Mouse (Mus musculus): ENCODE data around the gene Dscam.
A peak's percentile ranks its signal among the peaks of the same experiment; 100 is the strongest.

Dscam gene

DNA sequence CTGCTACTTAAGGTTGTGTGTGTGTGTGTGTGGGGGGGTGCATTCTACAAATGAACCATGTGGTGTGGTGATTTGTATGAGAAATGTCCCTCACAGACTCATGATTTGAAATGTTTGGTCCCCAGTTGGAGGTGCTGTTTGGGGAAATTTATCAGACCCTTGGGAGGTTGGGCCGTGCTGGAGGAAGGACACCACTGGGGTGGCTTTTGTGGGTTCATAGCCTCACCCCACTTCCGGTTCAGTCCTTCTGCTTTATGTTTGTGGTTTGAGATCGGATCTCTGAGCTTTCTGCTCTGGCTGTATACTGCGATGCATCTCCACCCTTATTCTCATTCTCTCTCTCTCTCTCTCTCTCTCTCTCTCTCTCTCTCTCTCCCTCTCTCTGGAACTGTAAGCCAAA lies 516.5 kb downstream of the Dscam start:
- no peak for DNase-seq (ENCODE audit: low spot score in 2 of 2)

DNA sequence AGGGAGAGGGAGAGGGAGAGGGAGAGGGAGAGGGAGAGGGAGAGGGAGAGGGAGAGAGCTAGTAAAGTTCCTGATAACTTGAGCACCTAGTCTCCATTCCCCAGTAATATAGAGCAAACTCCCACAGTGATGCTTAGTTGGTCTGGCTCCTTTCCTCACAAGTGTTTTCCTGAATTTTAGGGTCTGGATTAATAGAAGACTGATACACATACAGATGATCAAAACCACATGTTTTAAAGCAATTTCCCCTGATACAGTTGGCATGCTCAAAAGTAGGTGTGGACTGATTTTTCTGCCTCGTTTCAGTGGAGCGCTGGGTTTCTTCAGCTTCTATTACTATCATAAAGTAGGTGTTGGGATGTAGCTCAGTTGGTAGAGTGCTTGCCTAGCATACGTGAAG lies 519.1 kb downstream of the Dscam start:
- DNase-seq (ENCODE audit: low spot score in 2 of 2): no peak

- no peak for DNase-seq (ENCODE audit: low spot score in 2 of 2)
These were observed 530.5 kb downstream of the Dscam start for GRCm38 (mm10) chr16:96640101-96640500.

- no peak for DNase-seq (ENCODE audit: low spot score in 2 of 2)
These were observed 534.6 kb downstream of the Dscam start for GRCm38 (mm10) chr16:96635916-96636315.

- no peak for DNase-seq (ENCODE audit: low spot score in 2 of 2)
These were observed 535.8 kb downstream of the Dscam start for GRCm38 (mm10) chr16:96634791-96635143.

DNA sequence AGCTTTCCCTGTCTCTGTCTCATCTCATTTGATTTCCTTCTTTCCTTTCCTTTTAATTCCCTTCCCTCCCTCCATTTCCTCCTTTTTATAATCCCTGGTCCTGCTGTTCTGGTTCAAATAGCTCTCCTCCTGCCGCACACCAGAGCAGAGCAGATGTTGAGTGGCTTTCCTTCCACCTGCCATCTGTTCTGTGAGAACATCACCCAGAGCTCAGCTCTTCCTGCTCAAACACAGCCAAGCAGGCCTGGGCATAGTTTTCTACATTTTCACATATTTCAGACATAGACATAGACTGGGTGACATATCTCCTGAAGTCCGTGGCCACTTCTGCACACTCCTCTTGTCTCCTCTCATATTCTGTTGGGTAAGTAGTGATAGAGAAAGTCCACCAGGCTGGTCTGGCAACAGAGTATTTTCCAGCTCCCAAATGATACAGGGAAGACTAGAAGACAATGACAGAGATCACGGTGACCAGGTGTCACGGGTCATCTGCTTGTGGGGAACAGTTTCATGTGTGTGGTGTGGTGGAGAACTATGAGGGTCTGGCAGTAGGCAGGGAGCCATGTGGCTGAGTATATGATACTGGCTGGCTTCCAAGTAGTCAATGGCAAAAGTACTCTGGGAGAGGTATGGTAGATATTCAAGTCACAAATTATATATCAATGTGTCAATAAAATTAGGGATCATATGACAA lies 536.3 kb downstream of the Dscam start:
- peak in 1 of 2 experiments; percentile 71 for DNase-seq (ENCODE audit: low spot score in 2 of 2)

- peak in 1 of 2 experiments; percentile 40 for DNase-seq (ENCODE audit: low spot score in 2 of 2)
These were observed 540.3 kb downstream of the Dscam start for GRCm38 (mm10) chr16:96630241-96630640.

DNA sequence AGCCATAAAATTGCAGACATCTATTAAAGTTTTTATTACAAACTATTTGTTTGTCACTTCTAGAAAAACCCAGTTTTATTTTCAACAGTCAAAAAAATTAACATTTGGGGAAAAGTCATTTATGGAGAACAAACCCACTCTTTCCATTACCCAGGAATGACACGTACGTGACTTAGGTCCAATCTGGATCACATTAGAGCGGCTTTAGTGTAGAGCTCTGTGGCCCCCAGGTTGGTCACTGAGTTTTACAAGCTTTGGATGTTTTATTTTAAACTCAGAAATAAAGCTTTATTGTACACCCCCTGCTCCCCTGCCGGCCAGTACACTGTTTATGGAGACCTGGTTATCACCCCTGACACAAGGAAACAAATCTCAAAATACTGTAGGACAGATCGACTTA lies 540.9 kb downstream of the Dscam start:
- no peak for DNase-seq (ENCODE audit: low spot score in 2 of 2)

DNA sequence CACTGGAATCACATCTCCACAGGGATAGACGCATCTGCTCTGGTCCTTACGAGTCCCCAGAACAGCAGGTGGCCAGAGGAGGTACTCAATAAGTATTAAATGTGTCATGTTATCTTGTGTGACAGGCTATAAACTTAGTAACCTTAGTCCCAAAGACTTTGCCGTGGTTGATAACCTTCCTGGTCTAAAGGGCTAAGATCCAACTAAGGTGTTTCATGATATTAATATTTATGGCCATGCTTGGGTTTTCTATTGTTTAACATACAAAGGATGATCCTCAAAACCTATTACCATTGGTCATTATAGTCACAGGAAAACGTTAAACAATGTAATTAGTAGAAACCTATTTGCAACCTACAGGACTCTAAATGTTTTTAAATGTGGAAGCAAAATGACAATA lies 545.1 kb downstream of the Dscam start:
- DNase-seq (ENCODE audit: low spot score in 2 of 2): no peak

DNA sequence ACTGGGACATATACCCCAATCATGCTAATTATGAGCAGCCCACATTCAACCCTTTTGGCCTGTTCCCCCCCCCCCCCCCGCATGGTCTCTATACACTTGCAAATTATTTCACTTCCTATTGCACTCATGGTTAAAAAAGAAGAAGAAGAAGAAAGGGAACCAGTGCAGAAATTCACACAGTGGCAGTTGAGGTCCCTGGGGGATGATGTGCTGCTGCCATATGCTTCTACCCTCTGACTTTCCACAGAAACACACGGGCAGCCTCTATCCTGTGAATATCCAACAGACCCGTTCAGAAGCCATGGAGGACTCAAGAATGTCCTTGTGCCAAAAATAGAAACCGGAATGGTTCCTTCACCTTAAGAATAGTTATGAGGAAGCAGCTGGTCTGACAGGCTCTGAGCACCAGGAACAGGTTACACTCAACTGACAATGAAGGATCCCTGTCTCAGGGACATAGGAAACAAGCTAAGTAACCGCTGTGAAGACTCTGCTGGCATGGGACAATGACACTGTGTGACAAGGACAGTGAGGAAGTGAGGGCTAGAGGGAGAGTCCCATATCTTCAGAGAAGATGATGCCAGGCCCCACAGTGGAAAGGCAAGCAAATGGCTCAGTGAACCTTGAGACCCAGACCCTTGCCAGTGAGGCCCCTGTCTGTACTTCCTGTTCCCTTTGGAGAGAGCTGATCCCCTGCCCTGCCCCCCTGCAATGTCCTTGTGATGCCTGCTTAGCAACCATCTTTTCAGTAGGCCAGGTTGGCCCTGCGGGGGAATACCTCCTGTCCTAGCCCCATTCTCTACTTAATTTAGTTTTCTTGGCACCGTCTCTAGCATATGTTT lies 545.8 kb downstream of the Dscam start:
- DNase-seq (ENCODE audit: low spot score in 2 of 2): no peak

- no peak for DNase-seq (ENCODE audit: low spot score in 2 of 2)
These were observed 549.7 kb downstream of the Dscam start for GRCm38 (mm10) chr16:96620861-96621260.

DNA sequence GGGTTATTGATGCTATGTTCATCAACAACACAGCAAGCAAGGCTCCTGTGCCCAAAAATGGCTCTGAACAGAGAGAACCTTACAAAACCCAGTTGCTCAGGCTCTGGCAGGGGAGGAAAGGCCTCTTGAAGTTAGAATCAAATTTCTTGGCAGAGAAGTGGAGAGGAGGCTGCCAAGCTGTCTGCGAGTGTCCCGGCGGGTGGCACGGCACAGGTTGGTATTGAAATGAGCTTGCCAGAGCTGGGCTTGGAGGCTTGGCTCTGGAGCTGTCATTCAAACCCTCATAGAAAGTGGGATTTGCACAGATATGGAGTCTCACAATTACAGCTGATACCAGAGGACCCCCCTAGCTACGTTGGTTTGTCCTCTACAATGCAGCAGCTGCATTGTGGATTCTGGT lies 550.1 kb downstream of the Dscam start:
- DNase-seq (ENCODE audit: low spot score in 2 of 2): peak in 1 of 2 experiments; percentile 64

- DNase-seq (ENCODE audit: low spot score in 2 of 2): no peak
These were observed 552.8 kb downstream of the Dscam start for GRCm38 (mm10) chr16:96617772-96618171.

- no peak for DNase-seq (ENCODE audit: low spot score in 2 of 2)
These were observed 557.3 kb downstream of the Dscam start for GRCm38 (mm10) chr16:96613275-96613674.

DNA sequence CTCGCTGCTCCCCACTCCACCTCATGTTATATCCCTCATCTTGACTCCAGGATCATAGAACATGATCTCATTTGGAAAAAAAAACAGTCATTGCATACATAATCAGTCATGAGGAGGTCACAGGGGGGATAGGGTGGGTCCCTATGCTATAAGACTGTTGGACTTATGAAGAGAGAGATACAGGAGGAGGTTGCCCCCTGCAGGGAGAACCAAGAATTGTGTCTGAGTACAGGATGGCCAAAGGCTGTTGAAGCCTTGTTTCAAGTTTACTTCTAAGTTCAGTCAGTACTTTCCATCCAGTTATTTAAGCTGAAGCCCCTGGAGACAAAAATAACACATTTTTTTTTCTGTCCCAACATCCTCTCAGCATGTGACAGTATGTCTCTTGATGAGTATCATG lies 559.7 kb downstream of the Dscam start:
- peak in 1 of 2 experiments; percentile 70 for DNase-seq (ENCODE audit: low spot score in 2 of 2)

DNA sequence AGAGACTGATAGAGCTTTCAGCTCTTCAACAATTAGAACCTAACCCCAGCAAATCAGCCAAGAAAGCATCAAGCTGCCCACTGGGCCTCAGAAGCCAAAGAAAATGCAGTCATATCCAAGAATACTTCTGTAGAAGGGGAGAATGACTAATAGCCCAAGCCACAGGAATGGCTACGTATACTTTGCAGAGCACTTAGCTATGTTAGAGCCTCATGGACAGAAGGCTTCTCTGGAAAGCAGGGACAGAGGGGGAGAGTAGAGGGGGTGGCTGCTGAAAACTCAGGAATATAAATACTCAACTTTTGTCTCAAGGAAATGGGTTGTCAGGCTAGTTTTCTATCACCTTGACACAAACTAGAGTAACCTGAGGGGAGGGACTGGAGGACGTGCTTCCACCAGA lies 568.3 kb downstream of the Dscam start:
- DNase-seq (ENCODE audit: low spot score in 2 of 2): no peak

DNA sequence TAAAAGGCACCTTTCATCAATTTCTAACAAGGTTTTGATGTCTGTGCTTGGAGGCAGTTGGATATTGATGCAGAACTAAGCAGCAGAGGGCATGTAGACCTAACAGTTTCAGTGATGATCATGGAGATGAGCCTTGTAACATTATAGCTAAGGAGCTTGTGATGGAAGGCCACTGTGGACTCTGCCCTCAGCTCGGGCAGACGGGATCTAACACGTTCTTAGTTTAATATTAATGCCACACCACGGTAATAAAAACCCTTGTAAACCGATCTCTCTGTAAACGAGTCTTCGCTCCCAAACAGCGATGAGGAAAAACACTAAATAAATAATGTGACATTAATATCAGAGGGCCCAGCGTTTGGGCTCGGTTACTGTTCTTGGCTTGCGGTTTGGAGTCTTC lies 569.8 kb downstream of the Dscam start:
- no peak for DNase-seq (ENCODE audit: low spot score in 2 of 2)

DNA sequence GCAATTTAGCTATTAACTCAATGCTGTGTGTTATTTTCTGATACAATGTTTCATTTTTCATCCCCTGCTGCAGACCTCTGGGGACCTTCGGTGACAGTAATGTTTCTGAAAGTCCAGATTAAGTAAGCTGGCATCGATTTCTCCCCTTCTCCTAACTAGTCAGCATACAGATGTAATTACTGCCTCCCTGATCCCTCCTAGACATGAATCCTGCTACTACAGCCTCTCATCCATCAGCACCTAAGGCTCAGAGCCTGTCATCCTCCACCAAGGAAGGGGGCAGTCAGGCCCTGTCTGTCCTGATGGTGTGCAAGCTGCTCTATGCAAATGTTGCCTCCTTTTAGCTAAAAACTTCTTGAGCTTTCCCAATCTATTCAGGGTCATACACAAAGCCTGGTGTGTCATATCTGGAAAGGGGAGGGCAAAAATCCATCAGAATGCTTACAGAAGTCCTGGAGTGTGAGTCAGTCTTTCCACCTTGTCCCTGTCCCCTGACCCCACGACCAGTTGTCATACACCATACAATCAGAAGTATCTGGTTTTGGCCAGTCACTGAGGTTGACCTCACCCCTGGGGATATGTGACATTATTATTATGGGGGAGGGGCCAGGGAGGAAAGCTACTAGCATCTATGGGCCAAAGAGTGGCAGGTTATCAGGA lies 571.0 kb downstream of the Dscam start:
- DNase-seq (ENCODE audit: low spot score in 2 of 2): no peak

DNA sequence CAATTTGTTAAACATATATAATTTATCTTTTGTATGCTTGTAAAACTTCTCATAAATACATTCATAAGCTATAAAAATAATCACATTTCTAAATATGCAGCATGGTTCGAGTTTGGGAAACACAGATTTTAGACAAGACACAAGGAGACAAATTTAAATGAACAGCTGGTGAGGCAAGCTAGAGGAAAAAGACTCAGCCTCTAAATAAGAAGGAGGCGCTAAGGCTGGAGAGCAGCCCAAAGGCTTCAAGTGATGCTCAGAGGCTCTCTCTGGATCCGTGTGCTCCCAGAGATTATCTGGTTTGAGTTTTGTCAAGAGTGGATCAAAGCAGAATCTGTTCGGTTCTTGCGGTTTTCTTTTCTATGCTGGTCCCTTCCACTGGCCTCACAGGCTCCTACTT lies 594.7 kb downstream of the Dscam start:
- peak; percentile 33 to 60 for DNase-seq (ENCODE audit: low spot score in 2 of 2)

DNA sequence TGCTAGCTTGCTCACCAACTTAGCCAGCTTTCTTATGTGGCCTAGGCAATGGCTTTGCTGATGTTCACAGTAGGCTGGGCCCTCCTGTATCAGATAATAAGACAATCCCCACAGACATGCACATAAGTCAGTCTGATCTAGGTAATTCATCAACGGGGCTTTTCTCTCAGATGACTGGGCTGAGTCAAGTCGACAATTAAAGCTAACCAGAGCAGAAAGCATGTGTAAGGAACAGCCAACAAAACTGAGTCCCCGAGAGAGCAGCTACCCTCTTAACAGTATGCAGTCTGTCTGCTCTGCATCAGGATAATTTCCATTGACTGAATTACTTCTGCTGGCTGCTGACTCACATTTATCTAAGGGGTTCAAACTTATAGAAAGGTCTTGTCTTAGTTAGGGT lies 603.1 kb downstream of the Dscam start:
- DNase-seq (ENCODE audit: low spot score in 2 of 2): no peak

GRCm38 (mm10) chr16:96563350-96564257 lies 606.9 kb downstream of the Dscam start:
- DNase-seq (ENCODE audit: low spot score in 2 of 2): no peak

DNA sequence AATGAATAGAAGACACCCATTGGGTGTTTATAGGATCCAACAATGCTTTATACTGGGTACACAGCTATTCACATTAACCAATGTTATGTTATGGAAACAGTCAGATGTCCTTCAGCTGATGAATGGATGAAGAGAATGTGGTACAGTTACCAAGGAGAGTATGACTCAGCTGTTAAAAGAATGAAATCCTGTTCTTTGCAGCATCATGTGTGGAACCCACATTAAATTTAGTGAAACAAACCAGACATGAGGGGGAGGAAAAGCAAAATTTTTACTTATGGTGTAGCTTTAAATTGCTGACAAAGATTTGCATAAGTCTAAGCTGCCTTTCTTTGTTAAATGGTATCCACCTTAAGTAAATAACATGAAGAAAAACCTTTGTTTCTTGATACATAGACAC lies 610.8 kb downstream of the Dscam start:
- no peak for DNase-seq (ENCODE audit: low spot score in 2 of 2)
